Mouse (Mus musculus): ENCODE measurements at regions not wholly inside any gene's neighbourhood (a gene's known extent, or its start where the extent isn't known, plus 50 kb on each side); places are given as distances from the start of the nearest gene placed in this dataset.

DNA sequence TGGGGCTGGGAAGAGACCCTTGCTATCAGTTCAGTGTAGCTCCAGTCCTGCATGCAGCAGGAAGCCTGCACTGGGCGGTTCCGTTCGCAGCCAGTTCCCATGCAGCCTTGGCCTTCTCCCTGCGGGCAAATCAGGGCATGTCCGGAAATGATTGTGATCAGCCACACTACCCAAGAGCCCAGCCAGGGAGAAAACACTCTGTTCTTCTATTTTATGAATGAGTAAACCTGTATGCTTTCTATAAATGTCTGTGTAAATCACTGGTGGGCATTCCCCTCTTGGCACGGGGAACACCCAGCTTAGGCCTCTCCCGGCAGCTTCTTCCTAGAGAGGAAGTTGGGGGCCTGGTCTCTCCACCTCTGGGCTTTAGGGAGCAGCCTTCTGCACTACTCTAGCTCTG lies 205.8 kb downstream of the Sox9 start:
- peaks cover 56% of the 10 kb centered on the region for H3K4me1 ChIP-seq (replicated peaks)

DNA sequence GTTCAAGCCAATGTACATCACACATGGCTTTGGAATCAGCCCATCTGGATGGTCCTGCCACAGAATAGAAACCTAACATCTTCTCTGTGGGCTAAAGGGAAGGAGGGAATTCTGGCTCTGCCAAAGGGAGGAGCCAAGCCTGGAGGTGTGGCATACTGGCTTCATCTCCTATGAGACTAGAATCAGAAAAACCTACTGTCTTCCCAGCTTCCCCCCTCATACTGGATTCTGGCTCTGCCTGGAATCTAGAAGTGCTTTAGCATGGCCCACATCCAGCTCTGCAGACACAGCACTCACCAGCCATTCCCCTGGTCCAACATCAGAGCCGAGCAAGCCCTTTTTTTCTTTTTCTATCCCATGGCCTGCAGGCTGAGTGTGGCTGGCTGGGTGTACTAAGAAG lies 206.9 kb downstream of the Sox9 start:
- H3K4me2 ChIP-seq = no peak overlapping the region
- ATAC-seq (ENCODE audit: low read depth) = no peak

More for the DNA sequence above, 205.8 kb downstream of the Sox9 start:
- no peaks in the 10 kb centered on the region for H3K27me3 ChIP-seq
- 70% methylated on average over 7 of the region's 7 CpGs for WGBS
- H3K4me3 ChIP-seq = no peak overlapping the region
- no peaks in the 10 kb centered on the region for H3K9me3 ChIP-seq
- ATAC-seq (ENCODE audit: low read depth) = no peak
- no peak overlapping the region for H3K27ac ChIP-seq (replicated peaks)
- H3K4me2 ChIP-seq = no peak overlapping the region
- no peak overlapping the region for H3K9ac ChIP-seq
- H3K36me3 ChIP-seq = no peaks in the 10 kb centered on the region

DNA sequence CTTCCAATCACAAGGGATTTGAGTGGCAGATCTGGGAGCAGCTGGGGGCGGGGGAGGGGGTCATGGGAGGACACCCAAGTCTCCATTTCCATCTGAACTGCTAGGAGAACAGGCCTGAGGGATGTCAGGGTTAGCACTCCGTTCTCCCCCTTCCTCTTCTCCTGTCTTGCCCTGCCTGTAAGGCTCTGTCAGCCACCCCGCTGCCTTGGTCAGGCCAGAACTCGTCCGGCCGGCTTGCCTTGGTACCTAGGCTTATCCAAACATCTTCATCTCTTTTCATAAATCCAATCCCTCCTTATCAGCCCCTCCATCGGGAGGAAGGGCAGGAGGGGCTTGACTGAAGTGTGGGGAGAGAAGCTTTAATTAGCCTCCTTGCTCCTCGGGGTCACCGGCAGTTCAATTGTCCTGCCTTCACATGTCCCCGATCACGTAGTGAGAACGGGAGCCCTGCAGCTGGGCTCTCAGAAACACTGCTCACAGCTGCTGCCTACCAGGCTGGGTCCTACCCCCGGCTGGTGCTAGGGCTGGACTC lies 208.0 kb downstream of the Sox9 start:
- no peaks in the 10 kb centered on the region for H3K27me3 ChIP-seq
- no peak overlapping the region for H3K27ac ChIP-seq (replicated peaks)
- peaks cover 48% of the 10 kb centered on the region for H3K4me1 ChIP-seq (replicated peaks)
- 27% methylated on average over 13 of the region's 13 CpGs for WGBS
- no peak overlapping the region for H3K4me3 ChIP-seq
- H3K4me2 ChIP-seq = no peak overlapping the region
- H3K9ac ChIP-seq = no peak overlapping the region
- H3K36me3 ChIP-seq = no peaks in the 10 kb centered on the region
- no peaks in the 10 kb centered on the region for H3K9me3 ChIP-seq
- peak; percentile 38; the same call in 1 of the 2 replicates for ATAC-seq (ENCODE audit: low read depth)

More for the DNA sequence above, 206.9 kb downstream of the Sox9 start:
- Histone ChIP-seq H3K4me3 (no peak overlapping the region), H3K36me3 (no peaks in the 10 kb centered on the region), H3K9ac (no peak overlapping the region), H3K27me3 (no peaks in the 10 kb centered on the region), H3K27ac (replicated peaks) (no peak overlapping the region), H3K9me3 (no peaks in the 10 kb centered on the region), H3K4me1 (replicated peaks) (peaks cover 48% of the 10 kb centered on the region)
- WGBS = 62% methylated on average over 1 of the region's 1 CpGs

DNA sequence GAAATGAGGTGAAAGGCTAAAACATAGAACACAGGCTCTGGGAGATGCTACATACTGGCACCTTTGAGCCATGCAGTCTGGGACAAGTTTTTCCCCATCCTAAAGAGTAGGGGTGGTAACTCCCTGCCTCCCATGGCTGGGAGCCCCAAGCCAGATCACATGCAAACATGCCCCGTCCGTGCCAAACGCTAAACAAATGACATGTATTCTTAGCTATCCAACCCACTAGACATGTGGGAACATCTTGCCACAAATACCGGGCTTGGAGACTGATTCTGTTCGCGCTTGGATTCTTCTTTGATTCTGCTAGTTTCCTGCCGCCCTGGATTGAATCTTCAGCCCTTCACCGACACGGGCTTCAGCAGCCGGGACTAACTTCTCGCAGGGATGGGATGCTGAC lies 208.7 kb downstream of the Sox9 start:
- whole genome bisulfite sequencing = 77% methylated on average over 11 of the region's 11 CpGs

DNA sequence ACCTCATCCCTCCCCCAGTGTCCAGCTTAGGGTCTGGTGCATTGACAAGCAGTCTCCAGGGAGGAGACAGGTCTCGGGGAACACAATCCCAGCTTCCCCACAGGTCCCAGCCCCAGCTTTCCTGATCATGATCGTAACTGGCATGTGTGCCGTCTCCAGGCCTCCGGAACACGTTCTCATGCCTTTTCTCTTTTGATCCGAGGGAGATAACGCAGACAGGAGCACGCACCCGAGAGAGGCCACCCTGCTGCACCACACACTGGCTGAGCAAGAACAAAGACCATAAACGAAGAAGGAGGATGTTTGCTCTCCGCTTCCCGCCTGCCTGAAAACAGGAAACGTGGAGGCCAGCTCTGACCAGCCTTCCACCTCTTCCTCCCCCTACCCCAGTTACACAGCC lies 209.8 kb downstream of the Sox9 start:
- WGBS = 26% methylated on average over 13 of the region's 13 CpGs
- H3K4me1 ChIP-seq (replicated peaks) = peaks cover 48% of the 10 kb centered on the region
- no peaks in the 10 kb centered on the region for H3K9me3 ChIP-seq
- no peak overlapping the region for H3K27ac ChIP-seq (replicated peaks)
- no peak for ATAC-seq (ENCODE audit: low read depth)
- H3K36me3 ChIP-seq = no peaks in the 10 kb centered on the region
- no peaks in the 10 kb centered on the region for H3K27me3 ChIP-seq
- no peak overlapping the region for H3K4me2 ChIP-seq
- 0 out of 2 replicates have a peak overlapping the region, but pooled peaks have one; percentile 17 for H3K9ac ChIP-seq
- no peak overlapping the region for H3K4me3 ChIP-seq

More for the DNA sequence above, 208.7 kb downstream of the Sox9 start:
- no peak overlapping the region for H3K4me3 ChIP-seq
- no peaks in the 10 kb centered on the region for H3K36me3 ChIP-seq
- H3K4me2 ChIP-seq = no peak overlapping the region
- no peaks in the 10 kb centered on the region for H3K9me3 ChIP-seq
- peaks cover 48% of the 10 kb centered on the region for H3K4me1 ChIP-seq (replicated peaks)
- no peak overlapping the region for H3K27ac ChIP-seq (replicated peaks)
- H3K27me3 ChIP-seq = no peaks in the 10 kb centered on the region
- H3K9ac ChIP-seq = no peak overlapping the region
- ATAC-seq (ENCODE audit: low read depth) = no peak

DNA sequence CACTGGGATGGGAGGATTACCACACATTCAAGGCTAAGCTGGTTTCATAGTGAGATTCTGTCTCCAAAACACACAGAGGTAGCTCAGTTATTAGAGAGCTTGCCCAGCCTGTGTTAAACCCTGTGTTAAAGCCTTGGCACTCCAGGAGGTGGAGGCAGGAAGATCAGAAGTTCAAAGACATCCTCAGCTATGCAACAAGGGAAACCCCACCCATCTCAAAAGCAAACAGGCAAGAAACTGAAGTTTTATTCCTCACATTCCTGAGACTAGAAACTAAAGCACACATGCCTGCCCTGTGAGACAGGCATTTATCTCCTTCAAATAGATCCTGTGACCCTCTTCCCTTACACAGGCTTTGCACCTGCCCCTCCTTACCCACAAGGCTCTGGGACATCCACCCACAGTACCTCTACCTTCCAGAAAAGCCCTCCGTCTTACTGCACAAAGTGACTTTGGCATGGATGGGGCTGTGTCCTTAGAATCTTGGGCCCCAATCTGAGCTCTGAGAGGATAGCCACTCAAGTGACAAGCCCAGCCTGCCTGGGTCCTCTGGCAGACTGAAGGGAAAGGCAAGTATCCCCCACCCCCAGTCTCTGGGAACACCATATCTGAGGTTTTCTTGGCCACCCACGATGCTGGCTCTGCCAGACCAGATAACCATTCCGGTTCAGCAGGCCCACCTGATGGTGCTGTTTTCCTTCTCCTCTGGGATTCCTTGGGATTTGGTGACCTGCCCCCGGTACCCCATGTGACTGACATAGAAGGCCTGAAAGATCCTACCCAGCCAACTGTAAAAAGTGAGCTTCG lies 217.0 kb downstream of the Sox9 start:
- 67% methylated on average over 5 of the region's 5 CpGs for whole genome bisulfite sequencing
- Histone ChIP-seq H3K27ac (replicated peaks) (no peak overlapping the region), H3K36me3 (no peaks in the 10 kb centered on the region), H3K9me3 (no peaks in the 10 kb centered on the region), H3K9ac (no peak overlapping the region), H3K27me3 (no peaks in the 10 kb centered on the region), H3K4me1 (replicated peaks) (0 out of 2 replicates have a peak, but pooled peaks cover 4% of the 10 kb centered on the region), H3K4me2 (no peak overlapping the region), H3K4me3 (no peak overlapping the region)
- ATAC-seq (ENCODE audit: low read depth) = no peak

DNA sequence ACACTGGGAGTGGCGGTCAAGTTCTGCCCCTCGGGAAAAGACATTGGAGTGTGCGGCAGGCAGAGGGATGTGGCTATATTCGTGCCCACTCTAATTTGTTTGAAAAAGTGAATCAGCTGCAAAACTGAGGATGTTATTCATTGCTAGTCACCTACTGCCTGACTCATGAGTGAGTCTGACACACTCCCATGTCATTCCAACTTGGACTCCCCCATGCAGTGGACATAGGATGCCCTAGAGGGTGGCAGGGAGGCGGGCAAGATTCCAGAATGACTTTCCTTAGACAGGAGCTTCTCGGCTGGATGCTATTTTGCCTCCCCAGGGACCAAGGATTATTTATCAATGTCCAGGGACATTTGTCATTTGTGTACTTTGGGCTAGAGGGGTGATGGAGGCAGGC lies 219.0 kb downstream of the Sox9 start:
- H3K36me3 ChIP-seq = no peaks in the 10 kb centered on the region
- H3K9ac ChIP-seq = no peak overlapping the region
- WGBS = 74% methylated on average over 6 of the region's 6 CpGs
- no peak overlapping the region for H3K4me2 ChIP-seq
- no peak for ATAC-seq (ENCODE audit: low read depth)
- H3K9me3 ChIP-seq = no peaks in the 10 kb centered on the region
- H3K27me3 ChIP-seq = no peaks in the 10 kb centered on the region
- H3K4me3 ChIP-seq = no peak overlapping the region
- H3K27ac ChIP-seq (replicated peaks) = no peak overlapping the region
- H3K4me1 ChIP-seq (replicated peaks) = 0 out of 2 replicates have a peak, but pooled peaks cover 4% of the 10 kb centered on the region

DNA sequence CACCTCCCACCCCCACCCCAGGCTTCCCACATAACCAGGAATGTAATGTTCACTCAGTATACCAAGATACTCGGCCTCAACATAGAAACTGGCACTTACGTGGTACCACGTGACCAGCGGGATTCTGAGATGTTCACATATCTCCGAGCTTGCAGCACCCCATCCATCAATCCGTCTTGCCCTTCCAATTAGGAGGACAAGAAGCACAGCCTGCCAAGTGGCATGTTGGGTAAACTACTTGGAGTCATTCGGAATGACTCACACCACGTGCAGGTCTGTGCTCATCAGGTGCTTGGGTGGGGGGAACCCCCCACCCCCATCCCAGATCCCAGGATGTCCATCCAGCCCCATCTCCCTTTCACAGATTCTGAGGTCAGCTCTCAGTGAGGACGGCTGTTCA lies 223.9 kb downstream of the Sox9 start:
- H3K27ac ChIP-seq (replicated peaks) = no peak overlapping the region
- 0 out of 2 replicates have a peak, but pooled peaks cover 4% of the 10 kb centered on the region for H3K4me1 ChIP-seq (replicated peaks)
- ATAC-seq (ENCODE audit: low read depth) = no peak
- no peak overlapping the region for H3K4me2 ChIP-seq
- no peaks in the 10 kb centered on the region for H3K36me3 ChIP-seq
- H3K9ac ChIP-seq = no peak overlapping the region
- no peaks in the 10 kb centered on the region for H3K27me3 ChIP-seq
- H3K9me3 ChIP-seq = no peaks in the 10 kb centered on the region
- WGBS = 83% methylated on average over 9 of the region's 9 CpGs
- H3K4me3 ChIP-seq = no peak overlapping the region

DNA sequence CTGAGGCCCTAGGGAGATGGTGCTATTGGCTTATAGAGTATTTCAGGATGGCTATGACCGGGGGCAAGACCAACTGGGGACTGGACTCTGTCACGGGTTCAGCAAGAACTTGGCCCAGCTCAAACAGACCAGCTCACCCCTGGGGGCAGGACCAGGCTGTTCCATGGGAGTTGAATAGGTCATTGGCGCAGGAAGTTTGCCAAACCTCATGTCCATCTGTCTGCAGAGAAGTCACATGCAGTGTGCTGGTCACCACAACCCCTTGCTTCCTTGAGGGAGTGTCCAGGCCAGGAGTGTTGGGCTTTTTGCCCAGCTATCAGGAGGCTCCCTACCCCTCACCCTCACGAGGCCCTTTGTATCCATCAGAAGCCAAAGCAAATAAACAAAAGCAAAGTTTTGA lies 226.5 kb downstream of the Sox9 start:
- 79% methylated on average over 4 of the region's 4 CpGs for WGBS
- Histone ChIP-seq H3K9ac (no peak overlapping the region), H3K4me1 (replicated peaks) (peaks cover 6% of the 10 kb centered on the region; the same call in 1 of the 2 replicates), H3K4me3 (no peak overlapping the region), H3K9me3 (no peaks in the 10 kb centered on the region), H3K27ac (replicated peaks) (no peak overlapping the region), H3K27me3 (no peaks in the 10 kb centered on the region), H3K36me3 (no peaks in the 10 kb centered on the region), H3K4me2 (no peak overlapping the region)
- no peak for ATAC-seq (ENCODE audit: low read depth)

DNA sequence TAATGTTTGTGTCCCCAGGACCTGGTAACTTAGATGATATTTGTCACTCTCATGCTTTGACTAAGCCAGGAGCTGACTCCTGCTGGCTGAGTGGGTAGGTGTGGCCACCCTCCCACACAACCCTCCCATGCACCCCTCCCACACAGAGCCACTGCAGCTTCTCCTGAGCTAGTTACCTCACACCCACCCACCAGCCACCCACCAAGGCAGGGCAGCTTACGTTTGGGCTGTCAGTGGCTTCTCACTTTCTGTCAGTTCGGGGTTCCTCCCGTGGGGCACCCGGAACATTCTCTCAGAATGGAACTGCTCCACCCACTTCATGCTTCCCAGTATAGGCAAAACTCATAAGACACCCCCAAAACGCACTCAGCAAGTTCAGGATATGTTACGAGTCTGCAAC lies 227.4 kb downstream of the Sox9 start:
- H3K4me3 ChIP-seq = no peak overlapping the region
- no peak overlapping the region for H3K27ac ChIP-seq (replicated peaks)
- H3K4me2 ChIP-seq = no peak overlapping the region
- no peak overlapping the region for H3K9ac ChIP-seq
- H3K27me3 ChIP-seq = no peaks in the 10 kb centered on the region
- no peaks in the 10 kb centered on the region for H3K9me3 ChIP-seq
- H3K4me1 ChIP-seq (replicated peaks) = peaks cover 14% of the 10 kb centered on the region
- WGBS = 89% methylated on average over 6 of the region's 6 CpGs
- ATAC-seq (ENCODE audit: low read depth) = no peak
- H3K36me3 ChIP-seq = no peaks in the 10 kb centered on the region

DNA sequence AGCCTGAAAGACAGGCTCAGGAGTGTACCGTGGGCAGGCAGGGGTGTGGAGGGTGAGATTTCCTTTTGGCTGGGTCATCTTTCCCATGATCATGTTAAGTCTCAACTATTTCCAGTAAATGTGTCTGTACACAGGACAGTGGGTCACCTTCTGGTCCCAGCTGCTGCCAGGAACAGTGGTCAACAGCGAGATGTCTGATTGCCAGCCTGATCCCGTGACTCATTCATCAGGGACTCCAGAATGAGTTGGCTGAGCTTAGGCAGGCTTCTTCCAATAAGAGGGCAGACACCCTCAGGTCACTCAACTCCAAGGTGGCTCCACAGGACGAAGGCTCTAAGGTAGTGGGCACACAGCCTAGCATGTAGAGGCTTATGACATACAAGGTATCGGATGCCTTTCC lies 228.9 kb downstream of the Sox9 start:
- 88% methylated on average over 5 of the region's 5 CpGs for WGBS
- H3K27ac ChIP-seq (replicated peaks) = no peak overlapping the region
- H3K36me3 ChIP-seq = no peaks in the 10 kb centered on the region
- H3K27me3 ChIP-seq = no peaks in the 10 kb centered on the region
- H3K9me3 ChIP-seq = no peaks in the 10 kb centered on the region
- H3K4me3 ChIP-seq = no peak overlapping the region
- no peak overlapping the region for H3K4me2 ChIP-seq
- peaks cover 29% of the 10 kb centered on the region for H3K4me1 ChIP-seq (replicated peaks)
- ATAC-seq (ENCODE audit: low read depth) = no peak
- H3K9ac ChIP-seq = no peak overlapping the region

DNA sequence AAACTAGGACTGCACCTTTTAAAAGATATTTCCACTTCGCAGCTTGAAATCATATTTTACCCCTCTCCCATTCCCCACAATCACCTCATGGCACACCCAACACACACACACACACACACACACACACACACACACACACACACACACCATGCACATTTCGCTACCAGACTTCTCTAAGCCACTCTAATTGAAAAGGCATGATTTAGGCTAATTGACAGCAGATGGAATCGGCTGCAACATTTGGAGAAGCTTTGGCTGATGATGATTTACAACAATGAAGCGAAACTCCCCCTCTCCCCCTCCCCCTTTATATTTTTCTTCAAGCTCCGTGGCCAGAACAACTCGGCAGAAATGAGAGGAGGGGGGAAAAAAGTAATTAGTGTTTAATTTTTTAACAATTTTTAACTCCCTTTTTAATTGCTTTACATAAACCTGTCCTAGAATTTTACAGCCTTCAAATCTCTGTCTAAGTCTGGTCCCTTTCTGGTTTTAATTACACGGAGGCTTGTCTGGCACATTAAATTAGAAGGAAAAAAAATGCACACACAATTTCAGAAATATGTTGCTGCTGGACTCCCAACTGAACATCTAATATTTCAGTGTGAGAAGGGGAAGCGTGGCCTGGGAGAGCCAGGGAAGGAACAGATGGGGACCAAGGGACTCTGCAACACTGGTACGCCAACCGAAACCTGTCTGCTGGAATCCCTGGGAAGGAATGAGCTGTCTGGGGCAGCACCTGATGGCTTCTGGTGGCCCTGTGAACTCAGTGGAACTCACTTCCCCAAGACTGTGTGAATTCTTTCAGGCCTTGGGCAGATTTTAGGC lies 232.4 kb downstream of the Sox9 start:
- ATAC-seq (ENCODE audit: low read depth) = 0 out of 2 replicates have a peak, but pooled peaks have one; percentile 33
- Histone ChIP-seq H3K27me3 (no peaks in the 10 kb centered on the region), H3K36me3 (no peaks in the 10 kb centered on the region), H3K9me3 (no peaks in the 10 kb centered on the region), H3K4me1 (replicated peaks) (peaks cover 53% of the 10 kb centered on the region), H3K9ac (no peak overlapping the region), H3K4me2 (no peak overlapping the region), H3K4me3 (no peak overlapping the region), H3K27ac (replicated peaks) (peak overlapping the region; percentile 49; the same call in 1 of the 2 replicates)
- WGBS = 30% methylated on average over 10 of the region's 10 CpGs

All from neural tube, embryonic 13.5 days (tissue).